Mouse (Mus musculus) hindbrain, postnatal 0 days (tissue): ENCODE data around the gene Hs3st2. TPM values are rescaled to one million over a fixed set of nuclear protein-coding genes. Genes with fewer than 3 reads are reported as not detected.

Source experiments
- ATAC-seq: fragments of 200-750 bp; cut with Nextera tagmentation; 2 replicates; pipeline ENCODE4 v1.8.0; 2017; ENCODE audit warnings: mild to moderate bottlenecking, moderate TSS enrichment, moderate library complexity
- DNase-seq: peaks from one replicate; pipeline ENCODE4 v3.0.0-alpha.2; 2015; ENCODE audit warnings: low spot score
- H3K27ac ChIP-seq: fragments of 300-500 bp; sonication (generic); 2 replicates; pipeline ENCODE4 v1.5.1; 2014; ENCODE audit warnings: mild to moderate bottlenecking
- H3K27me3 ChIP-seq: fragments of 300-500 bp; sonication (generic); 2 replicates; pipeline ENCODE4 v1.6.1; 2014; ENCODE audit warnings: low read length, mixed read lengths; ENCODE audit not compliant: insufficient read depth
- H3K36me3 ChIP-seq: fragments of 300-500 bp; sonication (generic); 2 replicates; pipeline ENCODE4 v1.6.1; 2014; ENCODE audit warnings: low read length, mixed read lengths; ENCODE audit not compliant: insufficient read depth
- H3K4me1 ChIP-seq: fragments of 300-500 bp; sonication (generic); 2 replicates; pipeline ENCODE4 v1.6.1; 2014; ENCODE audit warnings: antibody characterized with exemption, low read length, mixed read lengths; ENCODE audit not compliant: insufficient read depth
- H3K4me2 ChIP-seq: fragments of 300-500 bp; sonication (generic); 2 replicates; pipeline ENCODE4 v1.6.1; 2014; ENCODE audit warnings: low read depth, mild to moderate bottlenecking, low read length, moderate library complexity, mixed read lengths
- H3K4me3 ChIP-seq: fragments of 300-500 bp; sonication (generic); 2 replicates; pipeline ENCODE4 v1.5.1; 2014; ENCODE audit warnings: low read length
- H3K9ac ChIP-seq: fragments of 300-500 bp; sonication (generic); replicated peaks from 2 replicates; pipeline ENCODE4 v1.6.1; 2014; ENCODE audit warnings: mild to moderate bottlenecking, low read length, moderate library complexity, mixed read lengths
- H3K9me3 ChIP-seq: fragments of 300-500 bp; sonication (generic); 2 replicates; pipeline ENCODE4 v1.6.1; 2016; ENCODE audit warnings: low read length, mixed read lengths
- CTCF ChIP-seq: IDR thresholded peaks from 2 replicates; pipeline ENCODE4 v1.5.1; 2016; ENCODE audit warnings: antibody characterized with exemption, control low read depth, low read depth
- WGBS: fragments of 180-500 bp; shearing (Covaris S2); extraction: QIAGEN DNeasy Blood & Tissue Kit; methylation state at CpG from one replicate; pipeline ENCODE4 v1.1.7; 2014; 5-methylcytosine and 5-hydroxymethylcytosine counted together
- polyA plus RNA-seq: library from polyadenylated mRNA; unstranded; fragments of >200 nt; fragmentation: Nextera tagmentation; extraction: Ambion mirVana; gene quantifications from 2 replicates; pipeline ENCODE4 v1.2.1, GENCODE M21; 2015
- total RNA-seq: library from RNA; depleted of rRNA; stranded (reverse); fragments of >200 nt; gene quantifications from 2 replicates; pipeline ENCODE4 v1.2.3, GENCODE M21; 2014

Gene Hs3st2
- total and polyA plus RNA-seq, 2 experiments from 2014 or later: 18.9 to 27.7 TPM

GRCm38 (mm10) chr7:121375456-121375855 is 16.2 kb upstream of the Hs3st2 start:
- WGBS: 72% methylated on average over 6 of the region's 6 CpGs
- no peak overlapping the region for H3K9ac ChIP-seq
- H3K36me3 ChIP-seq: no peaks in the 10 kb centered on the region
- no peaks in the 10 kb centered on the region for H3K27me3 ChIP-seq
- ATAC-seq (no peak), DNase-seq (no peak)
- no peak overlapping the region for H3K27ac ChIP-seq
- H3K4me2 ChIP-seq: no peak overlapping the region
- H3K4me3 ChIP-seq: no peak overlapping the region
- no peaks in the 10 kb centered on the region for H3K9me3 ChIP-seq
- H3K4me1 ChIP-seq: no peaks in the 10 kb centered on the region
- TF ChIP-seq CTCF: no peak

GRCm38 (mm10) chr7:121378942-121379341 is 12.7 kb upstream of the Hs3st2 start:
- no peaks in the 10 kb centered on the region for H3K27me3 ChIP-seq
- H3K27ac ChIP-seq: no peak overlapping the region
- H3K4me3 ChIP-seq: no peak overlapping the region
- H3K4me2 ChIP-seq: no peak overlapping the region
- 72% methylated on average over 4 of the region's 4 CpGs for WGBS
- ATAC-seq (no peak), DNase-seq (no peak)
- no peaks in the 10 kb centered on the region for H3K36me3 ChIP-seq
- H3K4me1 ChIP-seq: no peaks in the 10 kb centered on the region
- no peak overlapping the region for H3K9ac ChIP-seq
- no peaks in the 10 kb centered on the region for H3K9me3 ChIP-seq
- peak; percentile 23; the same call in 1 of the 2 replicates for TF ChIP-seq CTCF

DNA sequence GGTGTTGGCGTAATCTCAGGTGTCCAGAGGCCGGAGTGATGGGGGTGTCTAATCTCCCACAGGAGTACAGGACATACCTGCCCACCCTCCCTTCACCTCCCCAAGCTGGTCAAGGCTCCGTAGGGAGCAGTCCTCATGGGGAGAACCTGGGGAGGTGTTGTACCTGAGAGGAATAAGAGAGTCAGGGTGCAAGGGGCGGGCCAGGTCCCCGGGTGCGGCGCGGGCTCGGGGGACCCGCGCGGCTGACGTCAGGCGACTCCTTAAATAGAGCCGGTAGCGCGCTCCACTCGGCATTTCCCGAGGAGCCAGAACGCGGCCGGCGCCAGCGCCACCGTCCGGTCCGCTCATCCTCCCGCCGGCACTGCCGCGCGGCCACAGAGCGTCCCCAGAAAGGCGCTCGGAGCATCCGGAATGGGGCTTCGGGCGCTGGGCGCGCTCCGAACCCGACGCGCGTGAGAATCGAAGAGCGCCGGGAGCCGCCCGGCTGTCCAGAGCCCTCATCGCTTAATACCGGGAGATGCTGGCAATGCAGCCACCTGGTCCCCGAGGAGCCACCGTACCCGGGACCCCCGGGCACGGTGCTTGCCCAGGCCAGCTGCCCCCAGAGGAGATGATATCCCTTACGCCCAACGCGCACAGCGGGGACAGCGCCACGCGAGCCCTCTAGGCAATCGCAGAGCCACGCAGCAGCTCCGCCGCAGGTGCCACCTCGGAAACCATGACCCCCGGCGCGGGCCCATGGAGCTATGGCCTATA is 503 bp downstream of the Hs3st2 start:
- Histone ChIP-seq H3K4me1 (no peaks in the 10 kb centered on the region), H3K36me3 (no peaks in the 10 kb centered on the region), H3K9me3 (no peaks in the 10 kb centered on the region), H3K27me3 (peaks cover 33% of the 10 kb centered on the region), H3K4me2 (peak overlapping the region; percentile 77), H3K27ac (no peak overlapping the region), H3K9ac (peak overlapping the region; percentile 40), H3K4me3 (peak overlapping the region; percentile 51)
- no peak for TF ChIP-seq CTCF
- 2% methylated on average over 66 of the region's 72 CpGs for WGBS
- peak; percentile 72 for ATAC-seq
- DNase-seq: peak; percentile 74

DNA sequence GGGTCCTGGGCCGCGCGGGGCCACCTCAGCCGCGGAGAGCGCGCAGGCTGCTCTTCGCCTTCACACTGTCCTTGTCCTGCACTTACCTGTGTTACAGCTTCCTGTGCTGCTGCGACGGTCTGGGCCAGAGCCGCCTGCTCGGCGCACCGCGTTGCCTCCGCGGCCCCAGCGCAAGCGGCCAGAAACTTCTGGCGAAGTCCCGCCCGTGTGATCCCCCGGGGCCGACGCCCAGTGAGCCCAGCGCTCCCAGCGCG is 1.0 kb downstream of the Hs3st2 start:
- DNase-seq: no peak
- Histone ChIP-seq H3K27ac (no peak overlapping the region), H3K9me3 (no peaks in the 10 kb centered on the region), H3K4me2 (peak overlapping the region; percentile 77), H3K36me3 (no peaks in the 10 kb centered on the region), H3K27me3 (peaks cover 33% of the 10 kb centered on the region), H3K4me3 (peak overlapping the region; percentile 51), H3K4me1 (no peaks in the 10 kb centered on the region), H3K9ac (peak overlapping the region; percentile 40)
- no peak for ATAC-seq
- no peak for TF ChIP-seq CTCF
- 1% methylated on average over 28 of the region's 28 CpGs for WGBS

GRCm38 (mm10) chr7:121393884-121394283 is 2.2 kb downstream of the Hs3st2 start:
- H3K4me3 ChIP-seq: peak overlapping the region; percentile 51; the same call in 1 of the 2 replicates
- H3K4me1 ChIP-seq: no peaks in the 10 kb centered on the region
- ATAC-seq (no peak), DNase-seq (peak; percentile 35)
- peak overlapping the region; percentile 77; the same call in 1 of the 2 replicates for H3K4me2 ChIP-seq
- WGBS: 77% methylated on average over 1 of the region's 1 CpGs
- no peak overlapping the region for H3K9ac ChIP-seq
- no peak overlapping the region for H3K27ac ChIP-seq
- no peaks in the 10 kb centered on the region for H3K36me3 ChIP-seq
- H3K27me3 ChIP-seq: peaks cover 33% of the 10 kb centered on the region
- H3K9me3 ChIP-seq: no peaks in the 10 kb centered on the region
- TF ChIP-seq CTCF: no peak; the same call in 1 of the 2 replicates

- no peaks in the 10 kb centered on the region for H3K4me1 ChIP-seq
- no peak overlapping the region for H3K4me3 ChIP-seq
- DNase-seq (no peak), ATAC-seq (no peak)
- H3K4me2 ChIP-seq: peak overlapping the region; percentile 77
- no peak for TF ChIP-seq CTCF
- H3K27ac ChIP-seq: no peak overlapping the region
- no peaks in the 10 kb centered on the region for H3K9me3 ChIP-seq
- H3K36me3 ChIP-seq: no peaks in the 10 kb centered on the region
- peaks cover 33% of the 10 kb centered on the region for H3K27me3 ChIP-seq
- 90% methylated on average over 2 of the region's 2 CpGs for WGBS
- no peak overlapping the region for H3K9ac ChIP-seq
These were observed 3.2 kb downstream of the Hs3st2 start for GRCm38 (mm10) chr7:121394875-121395274.
